Mouse (Mus musculus): ENCODE data around the gene Ficd. TPM values are rescaled to one million over a fixed set of nuclear protein-coding genes. Genes with fewer than 3 reads are reported as not detected.

The Ficd gene
- polyA plus RNA-seq, 1 experiment from 2014 or later = 5.0 TPM

GRCm38 (mm10) chr5:113736113-113736502 lies 505 bp downstream of the Ficd start:
- Histone ChIP-seq H3K9ac (ENCODE audit: low read length) (peak overlapping the region; percentile 64), H3K36me3 (ENCODE audit: control insufficient read depth, insufficient read depth, low read length) (peaks cover 32% of the 10 kb centered on the region), H3K27ac (ENCODE audit: low read depth, low read length) (peak overlapping the region; percentile 97), H3K4me2 (ENCODE audit: low read length) (peak overlapping the region; percentile 86), H3K27me3 (replicated peaks; ENCODE audit: control insufficient read depth, insufficient read depth, low read length) (no peaks in the 10 kb centered on the region), H3K9me3 (replicated peaks; ENCODE audit: control insufficient read depth, low read length) (no peaks in the 10 kb centered on the region), H3K4me1 (ENCODE audit: control insufficient read depth, insufficient read depth, low read length) (peaks cover 6% of the 10 kb centered on the region; the same call in 1 of the 2 replicates), H3K4me3 (ENCODE audit: low read depth, low read length) (peak overlapping the region; percentile 60)
- ATAC-seq (no peak), DNase-seq (ENCODE audit: low spot score) (no peak)
- 6% methylated on average over 10 of the region's 10 CpGs for WGBS

DNA sequence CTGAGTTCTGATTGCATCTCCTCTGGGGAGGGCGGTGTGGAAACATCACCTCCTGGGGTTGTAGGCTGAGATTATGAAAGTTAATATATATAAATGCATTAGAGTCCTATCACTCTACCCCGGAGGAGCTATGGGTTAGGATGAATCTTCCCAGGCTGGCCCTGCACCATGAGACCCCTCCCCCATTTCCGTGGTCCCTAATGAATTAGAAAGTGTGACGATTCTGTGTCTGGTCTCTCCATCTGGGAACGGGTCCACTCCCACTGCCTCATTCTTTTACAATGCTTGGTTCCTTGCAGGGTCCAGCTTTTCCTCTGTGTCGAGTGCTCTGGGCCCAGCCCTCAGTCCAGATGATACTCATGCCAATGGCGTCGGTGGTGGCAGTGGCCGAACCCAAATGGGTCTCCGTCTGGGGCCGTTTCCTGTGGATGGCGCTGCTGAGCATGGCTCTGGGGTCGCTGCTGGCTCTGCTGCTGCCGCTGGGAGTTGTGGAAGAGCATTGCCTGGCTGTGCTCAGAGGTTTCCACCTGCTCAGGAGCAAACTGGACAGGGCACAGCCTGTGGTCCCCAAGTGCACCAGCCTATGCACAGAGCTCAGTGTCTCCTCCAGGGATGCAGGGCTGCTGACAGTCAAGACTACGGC lies 1.0 kb downstream of the Ficd start:
- 50% methylated on average over 15 of the region's 15 CpGs for WGBS
- H3K27ac ChIP-seq (ENCODE audit: low read depth, low read length) = peak overlapping the region; percentile 97; the same call in 1 of the 2 replicates
- H3K9ac ChIP-seq (ENCODE audit: low read length) = peak overlapping the region; percentile 64

GRCm38 (mm10) chr5:113737607-113738237 lies 2.1 kb downstream of the Ficd start:
- no peak overlapping the region for H3K27ac ChIP-seq (ENCODE audit: low read depth, low read length)
- ATAC-seq (no peak), DNase-seq (ENCODE audit: low spot score) (no peak)
- H3K4me2 ChIP-seq (ENCODE audit: low read length) = no peak overlapping the region
- H3K36me3 ChIP-seq (ENCODE audit: control insufficient read depth, insufficient read depth, low read length) = peaks cover 48% of the 10 kb centered on the region
- H3K4me3 ChIP-seq (ENCODE audit: low read depth, low read length) = no peak overlapping the region
- no peaks in the 10 kb centered on the region for H3K9me3 ChIP-seq (replicated peaks; ENCODE audit: control insufficient read depth, low read length)
- no peak overlapping the region for H3K9ac ChIP-seq (ENCODE audit: low read length)
- WGBS = 92% methylated on average over 10 of the region's 11 CpGs
- peaks cover 6% of the 10 kb centered on the region; the same call in 1 of the 2 replicates for H3K4me1 ChIP-seq (ENCODE audit: control insufficient read depth, insufficient read depth, low read length)
- H3K27me3 ChIP-seq (replicated peaks; ENCODE audit: control insufficient read depth, insufficient read depth, low read length) = no peaks in the 10 kb centered on the region

More for the DNA sequence above, 1.0 kb downstream of the Ficd start:
- Histone ChIP-seq H3K4me3 (ENCODE audit: low read depth, low read length) (peak overlapping the region; percentile 60), H3K4me1 (ENCODE audit: control insufficient read depth, insufficient read depth, low read length) (peaks cover 6% of the 10 kb centered on the region; the same call in 1 of the 2 replicates), H3K4me2 (ENCODE audit: low read length) (peak overlapping the region; percentile 86), H3K36me3 (ENCODE audit: control insufficient read depth, insufficient read depth, low read length) (peaks cover 38% of the 10 kb centered on the region), H3K9me3 (replicated peaks; ENCODE audit: control insufficient read depth, low read length) (no peaks in the 10 kb centered on the region), H3K27me3 (replicated peaks; ENCODE audit: control insufficient read depth, insufficient read depth, low read length) (no peaks in the 10 kb centered on the region)
- DNase-seq (ENCODE audit: low spot score) (no peak), ATAC-seq (no peak)

- Histone ChIP-seq H3K9me3 (replicated peaks; ENCODE audit: control insufficient read depth, low read length) (no peaks in the 10 kb centered on the region), H3K27me3 (replicated peaks; ENCODE audit: control insufficient read depth, insufficient read depth, low read length) (no peaks in the 10 kb centered on the region), H3K4me2 (ENCODE audit: low read length) (no peak overlapping the region), H3K4me1 (ENCODE audit: control insufficient read depth, insufficient read depth, low read length) (no peaks in the 10 kb centered on the region), H3K9ac (ENCODE audit: low read length) (no peak overlapping the region), H3K4me3 (ENCODE audit: low read depth, low read length) (no peak overlapping the region), H3K27ac (ENCODE audit: low read depth, low read length) (no peak overlapping the region), H3K36me3 (ENCODE audit: control insufficient read depth, insufficient read depth, low read length) (peaks cover 98% of the 10 kb centered on the region)
- DNase-seq (ENCODE audit: low spot score) (no peak), ATAC-seq (no peak)
- 91% methylated on average over 5 of the region's 5 CpGs for WGBS
These were observed 12.0 kb downstream of the Ficd start for GRCm38 (mm10) chr5:113747629-113748028.

DNA sequence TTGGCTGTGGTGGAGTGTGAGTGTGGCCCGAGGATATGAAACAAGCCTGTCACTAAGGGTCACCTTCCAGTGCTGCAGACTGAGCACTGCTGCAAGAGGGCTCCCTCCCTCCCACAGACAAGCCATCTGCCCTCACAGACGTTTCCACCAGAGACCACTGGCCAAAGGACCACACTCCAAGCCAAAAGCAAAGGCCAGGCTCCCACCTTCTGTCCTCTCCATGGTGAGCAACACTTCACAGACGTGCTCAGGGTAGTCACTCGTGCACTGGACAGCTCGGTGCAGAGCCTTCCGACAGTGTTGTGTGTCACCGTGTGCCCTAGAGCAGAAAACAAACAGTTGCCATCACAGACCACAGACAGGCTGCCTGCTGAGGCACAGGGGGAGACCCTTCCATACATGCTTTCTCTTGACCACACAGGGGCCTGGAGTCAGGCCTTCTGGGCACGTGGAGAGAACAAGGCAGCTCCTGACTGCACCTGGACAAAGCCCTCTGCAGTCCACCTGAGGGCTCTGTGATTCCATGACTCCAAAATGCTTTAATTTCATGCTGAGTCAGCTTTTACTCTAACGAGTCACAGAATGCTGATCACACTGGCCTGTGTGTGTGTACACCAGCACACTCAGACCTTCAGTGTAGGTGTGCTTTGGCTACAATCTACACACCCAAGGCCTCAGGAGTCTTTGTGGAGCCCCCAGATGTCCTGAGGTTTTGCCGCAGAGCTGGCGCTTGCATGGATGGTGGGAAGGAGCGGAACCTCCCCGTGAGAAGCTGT lies 13.1 kb downstream of the Ficd start:
- DNase-seq (ENCODE audit: low spot score) (no peak), ATAC-seq (no peak)
- Histone ChIP-seq H3K27me3 (replicated peaks; ENCODE audit: control insufficient read depth, insufficient read depth, low read length) (no peaks in the 10 kb centered on the region), H3K9me3 (replicated peaks; ENCODE audit: control insufficient read depth, low read length) (no peaks in the 10 kb centered on the region), H3K9ac (ENCODE audit: low read length) (no peak overlapping the region), H3K4me2 (ENCODE audit: low read length) (no peak overlapping the region), H3K4me3 (ENCODE audit: low read depth, low read length) (no peak overlapping the region), H3K36me3 (ENCODE audit: control insufficient read depth, insufficient read depth, low read length) (peaks cover 98% of the 10 kb centered on the region), H3K27ac (ENCODE audit: low read depth, low read length) (no peak overlapping the region), H3K4me1 (ENCODE audit: control insufficient read depth, insufficient read depth, low read length) (no peaks in the 10 kb centered on the region)
- 91% methylated on average over 13 of the region's 13 CpGs for WGBS

DNA sequence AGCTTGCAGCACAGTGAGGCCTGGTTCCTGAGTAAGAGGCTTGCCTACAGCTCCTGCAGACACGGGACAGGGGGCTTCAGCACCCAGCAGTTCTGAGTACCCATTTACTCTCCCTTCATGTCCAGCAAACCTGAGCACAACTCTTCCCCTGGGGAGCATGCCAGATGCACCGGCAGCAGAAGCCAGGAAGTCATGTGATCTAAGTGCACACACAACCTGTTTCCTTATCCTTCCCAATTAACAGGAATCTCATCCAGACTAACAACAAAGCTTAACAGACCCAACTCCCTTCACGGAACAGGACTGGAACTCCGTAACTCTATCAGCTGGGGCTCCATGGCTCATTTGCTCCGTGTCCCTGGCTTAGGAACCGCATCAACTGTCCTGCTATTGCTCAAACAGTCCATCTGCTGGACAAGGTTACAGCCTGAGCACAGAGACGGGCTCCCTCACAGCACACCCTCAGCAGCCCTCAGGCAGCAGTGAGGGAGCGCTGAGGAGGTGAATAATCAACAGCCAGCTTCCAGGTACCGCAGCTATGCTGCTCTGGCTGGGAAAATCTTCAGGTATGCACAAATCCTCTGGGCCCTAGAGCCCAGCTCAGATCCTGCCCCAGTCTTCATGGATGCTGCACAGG lies 16.0 kb downstream of the Ficd start:
- H3K4me2 ChIP-seq (ENCODE audit: low read length) = no peak overlapping the region
- H3K27ac ChIP-seq (ENCODE audit: low read depth, low read length) = no peak overlapping the region
- WGBS = 93% methylated on average over 9 of the region's 9 CpGs
- H3K9me3 ChIP-seq (replicated peaks; ENCODE audit: control insufficient read depth, low read length) = no peaks in the 10 kb centered on the region
- peaks cover 98% of the 10 kb centered on the region for H3K36me3 ChIP-seq (ENCODE audit: control insufficient read depth, insufficient read depth, low read length)
- H3K27me3 ChIP-seq (replicated peaks; ENCODE audit: control insufficient read depth, insufficient read depth, low read length) = no peaks in the 10 kb centered on the region
- DNase-seq (ENCODE audit: low spot score) (no peak), ATAC-seq (no peak)
- H3K9ac ChIP-seq (ENCODE audit: low read length) = no peak overlapping the region
- no peaks in the 10 kb centered on the region for H3K4me1 ChIP-seq (ENCODE audit: control insufficient read depth, insufficient read depth, low read length)
- H3K4me3 ChIP-seq (ENCODE audit: low read depth, low read length) = no peak overlapping the region

DNA sequence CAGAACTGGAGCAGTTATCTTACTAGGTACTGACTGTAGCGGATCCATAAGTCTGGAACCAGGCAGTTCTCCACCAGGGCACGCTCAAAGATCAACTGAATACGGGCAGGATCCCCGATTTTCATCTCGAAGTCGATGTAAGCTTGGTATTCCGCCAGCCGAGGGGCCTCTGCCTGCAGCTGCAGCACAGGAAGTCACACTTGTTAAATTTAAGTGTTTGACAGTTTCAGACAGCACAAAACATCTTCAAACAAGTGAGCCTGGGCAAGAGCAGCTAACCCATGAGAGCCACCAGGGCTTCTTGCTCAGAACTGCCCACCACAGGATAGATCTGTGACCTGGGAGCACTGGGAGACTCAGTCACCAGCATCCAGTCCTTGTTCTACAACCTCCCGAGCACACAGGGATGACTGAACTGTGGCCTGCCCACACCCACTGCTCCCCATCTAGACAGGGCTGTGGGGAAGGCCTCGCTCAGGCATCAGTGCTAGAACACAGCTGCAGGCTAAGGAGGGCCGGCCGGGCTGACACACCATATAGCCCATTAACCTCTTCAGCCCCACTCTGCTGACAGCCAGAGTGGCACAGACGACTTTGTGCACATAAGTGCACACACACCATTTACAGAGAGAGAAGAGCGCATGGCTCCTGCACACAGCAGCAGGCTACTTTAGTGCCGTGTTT lies 19.9 kb downstream of the Ficd start:
- Histone ChIP-seq H3K36me3 (ENCODE audit: control insufficient read depth, insufficient read depth, low read length) (peaks cover 99% of the 10 kb centered on the region), H3K27me3 (replicated peaks; ENCODE audit: control insufficient read depth, insufficient read depth, low read length) (no peaks in the 10 kb centered on the region), H3K4me1 (ENCODE audit: control insufficient read depth, insufficient read depth, low read length) (no peaks in the 10 kb centered on the region), H3K4me2 (ENCODE audit: low read length) (no peak overlapping the region), H3K9me3 (replicated peaks; ENCODE audit: control insufficient read depth, low read length) (no peaks in the 10 kb centered on the region), H3K4me3 (ENCODE audit: low read depth, low read length) (no peak overlapping the region), H3K9ac (ENCODE audit: low read length) (no peak overlapping the region), H3K27ac (ENCODE audit: low read depth, low read length) (no peak overlapping the region)
- WGBS = 90% methylated on average over 15 of the region's 15 CpGs
- ATAC-seq (no peak), DNase-seq (ENCODE audit: low spot score) (no peak)

- Histone ChIP-seq H3K36me3 (ENCODE audit: control insufficient read depth, insufficient read depth, low read length) (peaks cover 71% of the 10 kb centered on the region), H3K4me2 (ENCODE audit: low read length) (no peak overlapping the region), H3K27ac (ENCODE audit: low read depth, low read length) (no peak overlapping the region)
These were observed 26.0 kb downstream of the Ficd start for GRCm38 (mm10) chr5:113761585-113761984.

More at GRCm38 (mm10) chr5:113761585-113761984, 26.0 kb downstream of the Ficd start:
- ATAC-seq (no peak), DNase-seq (ENCODE audit: low spot score) (no peak)
- no peaks in the 10 kb centered on the region for H3K27me3 ChIP-seq (replicated peaks; ENCODE audit: control insufficient read depth, insufficient read depth, low read length)
- no peak overlapping the region for H3K4me3 ChIP-seq (ENCODE audit: low read depth, low read length)
- H3K9ac ChIP-seq (ENCODE audit: low read length) = no peak overlapping the region
- H3K4me1 ChIP-seq (ENCODE audit: control insufficient read depth, insufficient read depth, low read length) = no peaks in the 10 kb centered on the region
- WGBS = 93% methylated on average over 2 of the region's 2 CpGs
- H3K9me3 ChIP-seq (replicated peaks; ENCODE audit: control insufficient read depth, low read length) = no peaks in the 10 kb centered on the region

Measured in forebrain, embryonic 14.5 days (tissue).